Mouse (Mus musculus): ENCODE data around the gene Fbxw17. TPM values are rescaled to one million over a fixed set of nuclear protein-coding genes. Genes with fewer than 3 reads are reported as not detected.
"Not testable (repeated sequence)": the region's sequence is repeated elsewhere in the genome, so short reads cannot be mapped to it uniquely, and the experiment has no call there.

Gene Fbxw17
- 10 to 100 TPM; 16.3 to 22.3 (median 19.1) TPM for total RNA-seq (2022)

DNA sequence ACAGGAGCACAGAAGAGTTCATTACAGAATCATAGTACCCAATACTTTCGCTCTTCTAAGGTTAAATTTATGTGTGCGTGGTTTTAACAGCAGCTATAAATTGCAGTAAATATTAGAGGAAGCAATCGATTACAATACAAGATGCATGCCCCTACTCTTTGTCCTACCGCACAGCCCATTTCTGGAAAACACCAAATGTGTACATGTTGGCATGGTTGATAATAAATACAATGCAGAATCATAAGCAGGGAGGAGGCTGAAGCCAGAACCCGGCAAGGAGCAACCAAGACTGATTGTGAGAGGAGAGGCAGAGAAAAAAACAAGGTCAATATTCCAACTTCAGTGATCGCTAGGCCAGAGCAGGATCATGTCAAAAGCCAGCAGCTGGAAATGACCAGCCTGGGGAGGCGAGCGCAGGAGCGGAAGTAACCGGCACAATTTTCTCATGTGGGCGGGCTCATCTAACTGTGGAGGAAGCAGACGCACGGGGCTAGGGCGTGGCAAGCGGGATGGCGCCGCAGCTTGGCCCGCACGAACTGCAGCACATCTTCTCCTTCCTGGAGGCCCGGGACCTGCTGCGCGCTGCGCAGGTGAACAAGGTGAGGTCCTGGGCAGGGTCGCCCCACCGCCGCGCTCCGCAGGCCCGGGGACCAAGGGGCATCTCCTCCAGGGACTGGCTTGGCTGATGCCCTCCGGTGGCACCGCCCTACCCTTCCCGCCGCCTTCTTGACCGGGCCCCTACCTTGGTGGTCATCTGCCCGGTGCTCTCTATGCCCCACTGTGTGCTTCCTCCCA lies at the start of gene Fbxw17:
Gene Fbxw17, plus strand, starts transcription at position 476 of the 795 bp plus-strand sequence.
- DNase-seq (ENCODE audit: low spot score in 2 of 2) = peak; percentile 64 to 78

DNA sequence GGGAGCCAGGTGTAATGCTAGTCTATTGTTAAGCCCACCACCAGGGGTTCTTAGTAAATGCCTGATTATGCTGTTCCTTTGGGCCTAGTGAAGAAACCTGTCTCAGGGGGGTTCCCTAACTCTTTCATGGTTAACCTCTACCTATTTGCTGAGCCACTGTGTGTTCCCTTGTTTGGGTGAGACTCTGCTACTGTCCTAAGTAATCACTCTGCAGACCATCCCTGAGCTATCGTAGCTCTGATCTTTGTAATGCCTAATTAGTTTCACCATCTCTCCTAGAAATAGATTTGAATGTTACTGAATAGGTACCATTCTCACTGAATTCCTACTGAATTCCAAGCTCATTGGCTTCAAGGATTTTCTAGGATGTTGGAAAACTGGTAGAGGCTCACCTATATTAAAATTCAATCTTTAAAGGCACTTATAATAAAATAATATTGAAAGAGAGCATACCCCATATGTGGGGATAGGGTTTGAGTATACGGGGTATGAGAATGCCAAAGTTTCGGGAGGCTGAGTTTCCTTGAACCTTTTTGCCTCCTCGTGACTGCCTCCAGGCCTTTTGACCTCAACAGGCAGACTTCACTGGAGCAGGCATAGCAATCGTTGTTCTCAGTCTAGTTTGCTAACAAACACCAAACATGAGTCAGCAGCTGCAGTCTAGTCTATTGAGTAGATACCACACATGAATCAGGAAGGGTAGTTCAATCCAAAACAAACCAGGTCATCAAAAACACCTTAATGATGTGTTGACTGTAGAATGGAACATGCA lies 44.5 kb upstream of the Fbxw17 start:
- not testable (repeated sequence) for DNase-seq (ENCODE audit: low spot score in 2 of 2)

DNA sequence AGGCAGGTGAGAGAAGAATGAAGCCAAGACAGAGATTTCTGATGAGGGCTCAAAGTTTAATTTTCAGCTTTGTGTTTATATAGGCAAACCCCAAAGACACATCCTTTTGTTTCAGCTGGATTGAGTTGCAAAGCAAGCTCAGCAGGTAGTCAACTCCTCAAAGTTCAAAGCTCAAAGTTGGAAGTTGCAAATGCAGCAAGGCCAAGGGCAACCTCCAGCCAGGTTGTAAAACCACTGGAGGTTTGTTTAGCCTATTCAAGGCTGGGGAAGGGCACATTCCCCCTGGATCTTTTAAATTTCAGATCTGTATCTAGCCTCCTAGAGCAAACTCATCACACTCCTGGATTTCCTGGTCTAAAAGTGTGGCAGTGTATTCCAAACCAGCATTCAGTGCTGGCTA lies 28.5 kb upstream of the Fbxw17 start:
- DNase-seq (ENCODE audit: low spot score in 2 of 2) = not testable (repeated sequence)

DNA sequence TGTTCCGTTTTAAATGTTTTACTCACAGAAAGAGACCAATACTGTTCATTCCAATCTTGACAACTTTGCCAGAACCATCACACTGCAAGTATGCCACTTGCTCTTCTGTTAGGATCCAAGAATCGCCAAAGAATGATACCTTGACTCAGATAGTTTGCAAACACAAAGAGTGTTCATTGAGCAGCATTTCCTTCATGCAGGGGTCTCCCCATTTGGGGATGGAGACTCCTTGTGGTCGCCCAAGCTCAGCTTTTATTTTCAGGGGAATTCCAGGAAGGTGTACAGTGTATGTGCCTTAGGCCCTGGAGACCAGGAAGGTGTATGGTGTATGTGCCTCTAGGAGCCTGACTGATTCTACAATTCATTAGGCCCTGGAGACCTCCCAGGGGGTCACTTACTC lies 757 bp downstream of the Fbxw17 start:
- no peak for DNase-seq (ENCODE audit: low spot score in 2 of 2)

DNA sequence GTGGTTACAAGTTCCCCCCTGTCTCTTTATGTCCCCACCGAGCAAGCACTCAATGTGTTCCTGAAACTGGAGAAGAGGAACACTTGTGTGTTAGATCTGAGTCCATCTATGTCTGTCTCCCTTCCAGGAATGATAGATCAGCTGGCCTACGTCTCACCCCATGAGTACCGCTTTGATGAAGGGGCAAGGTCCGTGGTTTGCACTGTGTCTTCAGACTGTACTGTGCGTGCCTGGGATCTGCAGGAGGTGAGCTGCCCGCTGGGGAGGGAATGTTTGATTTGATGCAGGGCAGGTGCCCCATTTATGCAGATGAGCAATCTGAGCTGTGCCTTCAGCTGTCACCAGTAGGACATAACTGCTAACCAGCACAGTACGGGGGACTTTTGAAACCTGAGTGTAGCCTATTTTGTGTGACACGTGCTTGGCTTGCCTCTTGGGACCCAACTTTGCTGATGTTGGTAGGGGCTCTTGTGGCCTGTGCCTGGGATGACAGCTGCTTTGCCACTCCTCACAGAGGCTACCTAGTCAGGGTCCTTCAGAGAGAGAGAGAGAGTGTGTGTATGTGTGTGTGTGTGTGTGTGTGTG lies 6.1 kb downstream of the Fbxw17 start:
- no peak for DNase-seq (ENCODE audit: low spot score in 2 of 2)

- DNase-seq (ENCODE audit: low spot score in 2 of 2) = no peak
Measured at GRCm38 (mm10) chr13:50424517-50424916, 6.9 kb downstream of the Fbxw17 start.

GRCm38 (mm10) chr13:50426686-50427085 lies 9.0 kb downstream of the Fbxw17 start:
- DNase-seq (ENCODE audit: low spot score in 2 of 2) = no peak

DNA sequence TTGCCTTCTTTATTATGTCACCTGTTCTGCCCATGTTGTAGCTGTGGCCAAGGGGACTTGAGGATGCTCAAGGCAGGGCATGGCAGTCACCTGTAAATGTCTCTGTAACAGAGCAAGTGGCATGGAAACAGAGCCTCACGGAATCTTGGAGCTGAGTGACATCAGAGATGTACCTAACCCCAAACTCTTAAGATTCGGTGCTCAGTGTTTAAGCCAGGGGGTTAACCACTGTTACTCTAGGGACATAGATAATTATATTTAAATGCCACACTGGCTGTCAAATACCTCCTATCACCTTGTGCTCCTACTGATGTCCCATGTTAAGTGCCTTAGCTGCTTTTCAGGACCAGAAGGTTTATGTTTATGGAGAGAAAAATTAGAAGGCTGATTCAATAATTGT lies 26.1 kb downstream of the Fbxw17 start, which contains the start of gene Gm47429:
Gene Gm47429, minus strand, starts transcription at position 101 of the 400 bp plus-strand sequence.
- DNase-seq (ENCODE audit: low spot score in 2 of 2) = no peak

DNA sequence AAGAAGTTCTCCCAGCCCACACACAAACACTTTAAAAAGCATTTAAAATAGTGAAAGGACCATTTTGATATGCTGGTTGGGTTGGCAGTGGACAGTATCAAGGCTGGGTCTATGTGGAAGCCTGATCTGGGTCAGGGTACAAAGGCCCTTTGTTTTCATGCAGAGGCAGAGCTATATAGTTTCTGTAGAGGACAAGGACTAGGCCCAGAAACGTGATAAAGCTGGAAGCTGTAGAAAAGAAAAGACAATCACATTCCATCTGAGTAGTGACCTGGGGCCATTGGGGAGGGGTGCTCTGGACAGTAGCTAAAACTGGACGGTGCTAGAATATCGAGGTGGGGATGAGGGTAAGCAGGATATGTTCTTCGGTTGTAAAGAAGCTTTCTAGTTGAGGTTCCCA lies 27.6 kb downstream of the Fbxw17 start:
- DNase-seq (ENCODE audit: low spot score in 2 of 2) = no peak

DNA sequence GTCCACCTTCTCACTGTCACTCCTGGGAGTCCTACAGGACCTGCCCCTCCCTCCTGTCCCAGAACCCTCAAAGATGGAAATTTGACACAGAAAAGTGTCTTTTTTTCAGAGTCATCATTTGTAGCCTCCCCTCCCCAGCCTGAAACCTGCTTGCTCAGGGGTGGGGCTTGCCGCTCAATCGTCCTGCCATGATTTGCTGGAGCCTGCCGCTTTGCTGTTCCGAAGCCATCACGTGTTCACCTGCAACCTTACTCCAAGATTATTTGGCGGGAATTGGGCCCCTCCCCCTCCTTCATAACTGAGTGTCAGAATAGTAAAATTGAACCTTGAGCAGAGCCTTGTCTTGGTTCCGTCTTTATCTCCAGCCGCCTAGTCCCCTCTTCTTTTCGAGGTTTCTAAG lies 34.6 kb downstream of the Fbxw17 start:
- not testable (repeated sequence) for DNase-seq (ENCODE audit: low spot score in 2 of 2)

- no peak for DNase-seq (ENCODE audit: low spot score in 2 of 2)
Measured at GRCm38 (mm10) chr13:50453426-50453825, 35.8 kb downstream of the Fbxw17 start.

DNA sequence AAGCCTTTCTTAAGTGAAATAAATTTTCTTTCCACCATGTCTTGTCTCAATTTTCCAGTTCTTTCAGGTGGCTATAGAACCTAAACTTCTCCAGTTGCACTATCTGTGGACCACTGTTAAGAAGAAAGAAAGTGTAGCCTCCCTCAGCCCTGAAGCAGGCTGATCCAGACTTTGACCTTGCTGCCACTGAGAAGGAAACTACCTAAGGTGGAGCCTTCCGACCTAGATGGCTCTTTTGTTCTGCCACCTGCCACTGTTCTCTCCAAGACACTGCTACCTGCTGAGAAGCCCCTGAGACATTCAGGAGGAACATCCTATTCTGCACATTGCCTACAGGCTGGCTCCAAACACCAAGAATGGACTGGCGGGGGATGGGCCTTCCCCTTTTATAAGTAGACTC lies 42.8 kb downstream of the Fbxw17 start:
- not testable (repeated sequence) for DNase-seq (ENCODE audit: low spot score in 2 of 2)

DNA sequence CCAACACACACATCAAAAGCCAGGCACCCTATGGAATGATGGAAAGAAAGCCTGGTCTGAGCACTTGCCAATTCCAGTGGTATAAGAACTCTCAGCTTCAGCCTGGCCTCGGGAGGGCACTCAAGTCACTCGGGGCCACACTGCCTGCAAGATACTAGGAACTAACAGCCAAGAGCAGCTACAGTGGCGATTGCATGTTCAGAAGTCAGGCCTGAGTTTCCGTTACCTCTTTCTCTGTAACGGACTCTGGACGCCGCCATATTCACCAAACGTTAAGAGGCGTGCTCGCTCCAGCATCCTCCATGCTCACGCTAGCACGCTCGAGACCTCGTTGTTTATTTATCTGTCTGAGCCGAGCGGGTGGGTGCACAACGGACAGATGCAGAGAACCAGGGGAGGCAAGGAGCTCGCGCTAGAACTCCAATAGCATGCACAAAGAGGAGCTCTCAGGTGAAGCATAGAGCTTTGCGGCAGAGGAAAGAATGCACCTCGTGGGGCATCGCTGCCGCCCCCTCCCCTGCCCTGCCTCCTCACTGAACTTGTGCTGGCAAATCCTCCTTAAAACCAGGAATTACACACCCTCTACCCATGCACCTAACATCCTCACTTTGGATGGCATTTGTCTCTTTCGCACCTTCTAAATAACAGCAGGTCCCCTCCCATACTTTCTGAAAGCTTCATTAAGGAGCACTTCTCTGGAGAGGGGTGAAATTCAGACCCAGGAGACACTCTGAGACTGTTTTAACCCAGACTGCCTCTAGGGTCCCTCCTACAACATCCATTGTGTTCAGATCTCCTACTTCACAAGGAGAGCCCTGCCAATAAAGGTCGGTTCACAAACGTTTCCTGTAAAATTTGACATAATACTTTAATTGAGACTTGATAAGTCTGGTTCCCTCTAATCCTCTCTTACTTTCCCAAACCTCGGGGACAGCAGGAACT lies 47.2 kb downstream of the Fbxw17 start:
- no peak for DNase-seq (ENCODE audit: low spot score in 2 of 2)

GRCm38 (mm10) chr13:50467007-50467406 lies 49.3 kb downstream of the Fbxw17 start, which contains the start of gene Nutm2:
Nutm2 (plus strand) TSS chr13:50467307.
- no peak for DNase-seq (ENCODE audit: low spot score in 2 of 2)

Other genes starting within 250 kb of the Fbxw17 start
- gene Gm906, start 167.6 kb upstream of the Fbxw17 start, total RNA-seq (2022) = not detected
- gene Gm47429, start 26.0 kb downstream of the Fbxw17 start, total RNA-seq (2022) = not detected
- not detected for gene Nutm2, start 49.4 kb downstream of the Fbxw17 start, total RNA-seq (2022)
- not detected for gene Gm904, start 225.4 kb downstream of the Fbxw17 start, total RNA-seq (2022)